Mouse (Mus musculus): ENCODE measurements around the gene Efhc1.

- TF ChIP-seq CTCF (IDR thresholded peaks at IDR 0.05; ENCODE audit: low read depth, low read length) (no peak), EP300 (IDR thresholded peaks at IDR 0.05; ENCODE audit: insufficient read depth, low read depth, low read length) (no peak), POLR2A (IDR thresholded peaks at IDR 0.05; ENCODE audit: insufficient read depth, low read length) (no peak)
Observed at GRCm38 (mm10) chr1:20941322-20941721, 10.1 kb upstream of the Efhc1 start.

Measured in ES-Bruce4 (cell line).